Comparison of ENCODE assay signal across 1 mouse cellular context in genomic region chr5:92312046-92312715, GRCm38 (mm10).
TF ChIP-seq lines count a peak whose summit lies in the region.

No protein-coding gene starts in this region.

TF ChIP-seq in CH12.LX, 34 proteins besides CTCF, POLR2A, EP300 and RAD21 (continued from another document):
- TF ChIP-seq HCFC1 (IDR thresholded peaks at IDR 0.05; ENCODE audit: low read depth, low read length) (0 out of 2 replicates have a peak, but pooled peaks have one; percentile 16), ZMIZ1 (IDR thresholded peaks at IDR 0.05; ENCODE audit: low read depth, low read length) (no peak), NELFE (IDR thresholded peaks at IDR 0.05; ENCODE audit: low read depth, low read length) (peak; percentile 52; the same call in 1 of the 2 replicates)
TF ChIP-seq in CH12.LX: peak in this region for 14.
